Mouse (Mus musculus): ENCODE results near the gene Kptn.

GRCm38 (mm10) chr7:16098021-16099017 is 21.4 kb upstream of the Kptn start, which contains the start of gene Napa:
- TF ChIP-seq CTCF (conservative IDR thresholded peaks at IDR 0.05; ENCODE audit: insufficient read depth, insufficient read length, low read depth, low read length): peak; percentile 65
- peak; percentile 90 for TF ChIP-seq POLR2A (IDR thresholded peaks at IDR 0.05; ENCODE audit: low read depth, low read length)
